Mouse (Mus musculus) heart, adult 2 months (tissue): ENCODE results near the gene Zfp945.

Source experiments
- CTCF ChIP-seq: fragments of 200-600 bp; IDR thresholded peaks from 2 replicates; pipeline ENCODE4 v1.8.1; 2022; ENCODE audit warnings: antibody characterized with exemption, mild to moderate bottlenecking, moderate library complexity
- EP300 ChIP-seq: fragments of 200-500 bp; IDR thresholded peaks from 2 replicates; pipeline ENCODE4 v1.6.1; 2011; ENCODE audit warnings: low read depth, low read length, control low read depth; ENCODE audit not compliant: insufficient read depth

DNA sequence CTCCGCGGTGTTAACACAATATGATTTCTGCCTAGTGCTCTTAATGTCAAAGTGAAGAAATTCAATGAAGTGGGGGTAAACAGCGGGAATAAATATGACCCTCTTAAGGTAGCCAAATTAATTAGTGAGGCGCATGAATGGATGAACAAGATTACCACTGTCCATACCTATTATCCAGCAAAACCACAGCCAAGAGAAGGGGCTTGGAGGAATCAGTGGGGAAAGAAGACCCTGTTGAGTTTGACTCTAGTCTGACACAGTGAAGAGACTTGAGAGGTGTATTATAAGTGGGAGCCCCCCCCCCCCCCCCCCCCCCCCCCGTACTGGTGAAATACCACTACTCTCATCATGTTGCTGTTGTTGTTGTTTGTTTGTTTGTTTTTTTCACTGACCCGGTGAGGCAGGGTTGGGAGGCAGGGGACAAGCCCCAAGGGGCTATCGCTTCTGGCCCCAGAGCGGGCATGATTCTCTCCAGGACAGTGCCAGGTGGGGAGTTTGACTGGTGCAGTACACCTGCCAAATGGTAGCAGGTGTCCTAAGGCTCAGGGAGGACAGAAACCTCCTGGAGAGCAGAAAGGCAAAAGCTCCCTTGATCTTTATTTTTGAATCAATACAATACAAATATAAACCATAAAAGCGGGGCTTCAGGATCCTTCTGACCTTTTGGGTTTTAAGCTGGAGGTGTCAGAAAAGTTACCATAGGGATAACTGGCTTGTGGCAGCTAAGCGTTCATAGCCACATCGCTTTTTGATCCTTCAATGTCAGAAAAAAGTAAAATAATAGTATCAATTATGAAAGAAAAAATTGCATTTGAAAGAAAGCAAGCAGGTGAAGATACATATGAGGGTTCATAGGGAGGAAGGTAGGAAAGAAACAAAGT, 10.7 kb upstream of the Zfp945 start:
- TF ChIP-seq CTCF (no peak), EP300 (no peak)
